Mouse (Mus musculus) bone marrow, adult 2 months (tissue): Measurements from ENCODE around the gene Fbxo42. TPM values are rescaled to one million over a fixed set of nuclear protein-coding genes. Genes with fewer than 3 reads are reported as not detected.

Experiments used
- H3K27ac ChIP-seq: fragments of 200-500 bp; 2 replicates; pipeline ENCODE4 v1.5.1; 2012; ENCODE audit warnings: low read depth, mild to moderate bottlenecking, control low read depth, inconsistent platforms, low read length; ENCODE audit not compliant: control insufficient read depth, poor library complexity, insufficient read depth
- H3K4me1 ChIP-seq: fragments of 200-500 bp; 2 replicates; pipeline ENCODE4 v1.6.1; 2011; ENCODE audit warnings: low read length; ENCODE audit not compliant: control insufficient read depth, insufficient read depth
- H3K4me3 ChIP-seq: fragments of 200-500 bp; replicated peaks from 2 replicates; pipeline ENCODE3; 2011; ENCODE audit warnings: mild to moderate bottlenecking, low read depth, low read length, control low read depth; ENCODE audit not compliant: control insufficient read depth
- CTCF ChIP-seq: fragments of 200-500 bp; IDR thresholded peaks from 2 replicates; pipeline ENCODE4 v1.5.1; 2011; ENCODE audit warnings: low read length, control low read depth; ENCODE audit not compliant: control insufficient read depth, insufficient read depth
- POLR2A ChIP-seq: fragments of 200-500 bp; IDR thresholded peaks from 2 replicates; pipeline ENCODE4 v1.6.1; 2011; ENCODE audit warnings: low read depth, mild to moderate bottlenecking, control low read depth, low read length, borderline replicate concordance; ENCODE audit not compliant: control insufficient read depth
- WGBS: fragments of 180-500 bp; shearing (Covaris S2); methylation state at CpG from one replicate; pipeline ENCODE4 v1.1.7; 2018; 5-methylcytosine and 5-hydroxymethylcytosine counted together
- polyA plus RNA-seq: library from polyadenylated mRNA; stranded (reverse); fragments of >200 nt; gene quantifications from 2 replicates; pipeline ENCODE4 v1.2.4, GENCODE M21; 2011; ENCODE audit warnings: low replicate concordance; ENCODE audit not compliant: missing spikeins, insufficient read depth, insufficient read length

The Fbxo42 gene
- polyA plus RNA-seq, 1 experiment: 7.9 TPM

DNA sequence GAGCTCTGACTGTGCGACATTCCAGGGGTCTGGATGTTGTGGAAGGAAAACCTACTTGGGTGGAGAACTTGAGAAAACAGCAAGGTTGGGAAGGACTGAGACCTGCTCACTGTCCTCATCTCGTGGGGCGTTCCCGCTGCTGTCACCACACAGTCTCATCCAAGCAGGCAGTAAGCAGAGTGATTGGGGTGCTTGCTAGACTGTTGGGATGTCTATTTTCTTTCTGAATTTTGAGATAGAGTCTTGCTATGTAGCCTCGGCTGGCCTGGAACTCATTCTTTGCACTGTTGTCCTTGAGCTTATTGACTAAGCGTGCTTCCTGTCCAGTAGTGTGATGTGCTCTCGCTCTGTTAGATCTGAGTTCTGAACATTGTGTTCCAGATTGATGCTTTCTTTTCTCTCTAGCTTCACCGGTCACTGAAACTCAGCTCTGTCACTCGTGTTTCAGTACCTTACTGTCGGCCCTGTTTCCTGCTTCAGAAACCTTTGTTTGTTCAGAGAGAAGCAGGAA lies 28.7 kb downstream of the Fbxo42 start:
- WGBS: 84% methylated on average over 10 of the region's 10 CpGs
- Histone ChIP-seq H3K4me1 (no peaks in the 10 kb centered on the region; the same call in 1 of the 2 replicates), H3K4me3 (no peak overlapping the region), H3K27ac (no peak overlapping the region)
- TF ChIP-seq POLR2A (no peak), CTCF (no peak)

DNA sequence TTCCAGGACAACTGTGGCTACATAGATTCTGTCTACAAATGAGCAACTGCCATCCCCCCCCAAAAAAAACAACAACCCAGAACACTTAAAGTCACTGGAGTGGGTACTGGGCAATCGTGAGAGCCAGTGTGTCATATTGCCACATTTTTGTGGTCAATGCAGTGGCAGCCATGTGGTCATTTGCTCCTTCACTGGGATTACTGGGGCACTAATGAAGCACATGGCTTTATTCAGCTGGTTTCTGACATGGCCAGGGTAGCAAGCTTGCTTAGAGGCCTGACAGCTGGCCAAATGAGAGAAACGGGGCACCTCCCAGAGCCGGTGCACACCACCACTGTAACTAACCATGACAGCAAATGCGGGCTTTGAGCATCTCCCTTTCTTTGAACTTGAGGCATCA lies 30.8 kb downstream of the Fbxo42 start:
- TF ChIP-seq POLR2A: no peak
- no peak for TF ChIP-seq CTCF
- 74% methylated on average over 4 of the region's 4 CpGs for whole genome bisulfite sequencing
- Histone ChIP-seq H3K4me1 (peaks cover 1% of the 10 kb centered on the region; the same call in 1 of the 2 replicates), H3K4me3 (no peak overlapping the region), H3K27ac (peak overlapping the region; percentile 5; the same call in 1 of the 2 replicates)

DNA sequence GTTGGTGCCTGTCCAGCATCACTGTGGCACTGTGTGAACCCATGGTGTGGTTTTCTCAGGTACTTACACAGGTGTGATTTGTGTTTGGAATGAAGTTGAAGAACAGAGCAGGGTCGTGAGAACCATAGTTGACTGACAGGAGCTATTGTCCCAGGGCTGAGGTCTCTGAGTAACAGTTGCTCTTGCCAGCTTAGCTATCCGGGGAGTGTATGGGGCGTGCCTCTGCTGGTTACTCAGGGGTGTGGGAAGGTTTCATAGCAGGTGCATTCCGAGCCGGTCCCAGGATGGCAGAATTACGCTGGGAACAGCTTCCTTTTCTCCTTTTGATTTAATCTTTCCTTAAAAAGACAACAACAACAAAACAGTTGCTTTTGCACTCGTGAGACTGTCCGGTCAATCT lies 33.1 kb downstream of the Fbxo42 start:
- Histone ChIP-seq H3K4me1 (peaks cover 1% of the 10 kb centered on the region; the same call in 1 of the 2 replicates), H3K27ac (no peak overlapping the region), H3K4me3 (no peak overlapping the region)
- no peak for TF ChIP-seq POLR2A
- no peak for TF ChIP-seq CTCF
- 91% methylated on average over 8 of the region's 8 CpGs for WGBS

DNA sequence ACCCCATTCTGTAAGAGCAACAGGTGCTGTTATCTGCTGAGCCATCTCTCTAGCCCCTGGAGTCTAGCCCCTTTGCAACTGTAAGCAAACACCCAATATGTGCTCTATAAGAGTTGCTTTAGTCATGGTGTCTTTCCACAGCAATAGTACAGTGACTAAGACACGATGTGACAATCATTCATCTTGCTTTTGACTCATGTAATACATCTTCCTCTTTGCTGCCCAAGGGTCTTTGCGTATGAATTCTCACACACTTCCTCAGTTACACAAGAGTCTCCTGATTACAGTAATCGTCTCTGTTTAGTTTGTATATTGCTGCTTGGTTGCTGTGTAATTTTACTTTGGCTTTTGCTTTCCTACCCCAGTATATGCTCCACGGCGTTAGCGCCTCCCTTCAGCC lies 34.3 kb downstream of the Fbxo42 start:
- Histone ChIP-seq H3K4me1 (peaks cover 1% of the 10 kb centered on the region; the same call in 1 of the 2 replicates), H3K4me3 (peak overlapping the region; percentile 22), H3K27ac (peak overlapping the region; percentile 59; the same call in 1 of the 2 replicates)
- TF ChIP-seq POLR2A: no peak
- no peak for TF ChIP-seq CTCF
- 57% methylated on average over 6 of the region's 6 CpGs for WGBS

DNA sequence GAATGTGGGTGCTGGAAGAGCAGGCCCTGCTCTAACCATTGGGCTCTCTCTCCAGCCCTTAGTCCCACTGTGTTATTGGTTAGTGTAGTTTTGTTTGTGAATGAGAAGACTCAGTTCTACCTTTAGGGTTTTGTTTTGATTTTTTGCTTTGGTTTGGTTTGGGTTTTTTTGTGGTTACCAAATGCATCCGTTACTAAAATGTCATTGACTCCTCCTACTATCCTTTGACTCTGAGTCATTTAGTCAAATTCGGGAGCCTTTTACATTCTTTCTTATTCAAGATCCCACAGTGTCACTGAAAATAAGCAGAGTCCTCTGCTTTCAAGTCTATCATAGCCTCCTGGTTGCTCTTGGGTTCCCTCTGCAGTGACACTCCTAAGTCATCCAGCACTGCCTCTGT lies 36.2 kb downstream of the Fbxo42 start:
- WGBS: 70% methylated on average over 2 of the region's 2 CpGs
- Histone ChIP-seq H3K27ac (no peak overlapping the region), H3K4me3 (no peak overlapping the region), H3K4me1 (peaks cover 1% of the 10 kb centered on the region; the same call in 1 of the 2 replicates)
- TF ChIP-seq POLR2A (no peak), CTCF (no peak)

DNA sequence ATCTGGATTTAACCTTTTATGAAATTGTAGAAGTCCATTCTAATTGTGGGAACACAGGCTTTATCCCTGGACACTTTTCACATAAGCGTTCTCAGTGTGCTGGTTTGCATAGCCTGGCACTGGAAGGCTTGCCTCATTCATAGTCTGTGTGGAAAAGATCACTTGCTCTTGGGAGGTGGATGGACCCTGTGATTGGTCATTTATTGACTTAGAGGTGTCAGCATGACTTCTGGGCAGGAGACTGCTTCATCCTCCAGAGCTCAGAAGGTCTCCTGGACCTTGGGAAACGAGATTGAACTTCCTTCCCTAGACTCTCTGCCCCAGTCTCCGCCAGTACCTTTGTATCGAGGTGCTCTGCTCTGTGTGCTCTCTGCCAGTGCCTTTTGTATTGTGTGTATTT lies 36.7 kb downstream of the Fbxo42 start:
- TF ChIP-seq CTCF (no peak), POLR2A (no peak)
- 88% methylated on average over 4 of the region's 4 CpGs for WGBS
- H3K27ac ChIP-seq: no peak overlapping the region
- no peak overlapping the region for H3K4me3 ChIP-seq
- peaks cover 1% of the 10 kb centered on the region; the same call in 1 of the 2 replicates for H3K4me1 ChIP-seq

DNA sequence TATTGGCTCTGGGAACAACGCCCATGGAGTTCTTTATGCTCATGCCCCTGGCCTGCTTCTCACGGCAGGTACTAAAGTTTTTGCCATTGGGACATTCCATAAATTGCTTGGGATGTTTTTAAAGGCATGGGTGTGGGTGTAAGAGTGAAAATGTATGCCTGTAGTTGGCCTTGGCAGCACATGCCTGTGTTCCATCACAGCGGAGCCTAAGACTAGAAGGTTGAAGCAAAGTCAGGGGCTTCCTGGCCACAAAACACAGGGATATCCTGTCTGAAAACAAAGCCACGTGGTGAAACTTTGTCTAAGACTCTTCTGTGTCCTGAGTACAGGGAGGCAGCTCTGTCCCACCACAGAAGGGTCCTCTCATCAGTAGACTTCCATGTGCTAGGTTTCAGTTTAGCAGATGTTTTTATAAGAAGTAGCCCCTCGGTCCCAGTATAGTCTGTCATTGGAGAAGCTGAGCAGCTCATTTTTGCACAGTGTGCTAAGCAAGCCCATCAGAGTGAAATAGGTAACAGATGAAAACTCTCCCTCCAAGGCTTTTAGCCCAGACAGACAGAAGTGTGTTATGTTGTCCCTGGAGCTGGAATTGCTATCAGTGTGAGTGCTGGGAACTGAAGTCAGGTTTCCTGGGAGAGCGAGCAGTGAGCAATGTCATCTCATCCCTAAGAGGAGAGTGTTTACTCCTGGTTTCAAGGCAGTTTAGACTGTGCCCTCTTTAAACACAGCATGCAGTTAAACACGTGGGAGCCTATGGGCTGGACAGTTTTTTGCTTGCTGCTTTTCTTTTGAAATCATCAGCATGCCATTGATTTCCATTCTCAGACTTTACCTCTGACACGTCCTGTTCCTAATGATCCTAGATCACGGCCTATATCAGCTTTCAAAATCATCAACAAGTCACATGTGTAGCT lies 39.5 kb downstream of the Fbxo42 start:
- Histone ChIP-seq H3K4me1 (no peaks in the 10 kb centered on the region; the same call in 1 of the 2 replicates), H3K4me3 (no peak overlapping the region), H3K27ac (no peak overlapping the region)
- 77% methylated on average over 9 of the region's 9 CpGs for WGBS
- no peak for TF ChIP-seq POLR2A
- TF ChIP-seq CTCF: no peak

DNA sequence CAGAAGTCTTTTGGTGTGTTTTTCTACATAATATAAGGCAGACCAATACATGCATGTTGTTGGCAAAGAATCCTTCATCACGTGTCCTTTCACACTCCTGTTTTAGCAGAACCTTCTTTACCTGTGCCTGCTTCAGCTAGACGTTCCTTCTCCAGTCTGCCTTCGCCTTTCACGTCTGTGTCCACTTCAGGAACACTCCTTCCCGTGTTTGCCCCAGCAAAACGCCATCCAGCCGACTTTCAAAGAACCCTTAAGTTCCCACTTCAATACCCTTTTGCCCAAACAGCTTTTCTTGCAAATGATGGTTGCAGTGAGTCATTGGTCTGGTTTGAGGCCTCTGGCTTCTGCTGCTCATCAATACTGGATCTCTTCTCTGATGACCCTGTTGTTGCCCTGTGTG lies 43.6 kb downstream of the Fbxo42 start:
- Histone ChIP-seq H3K4me3 (no peak overlapping the region), H3K27ac (no peak overlapping the region), H3K4me1 (no peaks in the 10 kb centered on the region)
- TF ChIP-seq POLR2A: no peak
- TF ChIP-seq CTCF: no peak
- 91% methylated on average over 7 of the region's 7 CpGs for WGBS
